Mouse (Mus musculus) liver, adult 2 months (tissue): ENCODE data around the gene Mtap. TPM values are rescaled to one million over a fixed set of nuclear protein-coding genes. Genes with fewer than 3 reads are reported as not detected.

Source experiments
- DNase-seq: peaks from one replicate; pipeline ENCODE4 v3.0.0-alpha.2; 2011; ENCODE audit warnings: low read depth, low spot score; ENCODE audit errors: extremely low read depth
- H3K27ac ChIP-seq: fragments of 200-500 bp; replicated peaks from 2 replicates; pipeline ENCODE4 v1.5.1; 2012; ENCODE audit warnings: low read depth, mild to moderate bottlenecking, control low read depth, inconsistent platforms, low read length; ENCODE audit not compliant: insufficient read depth
- H3K27me3 ChIP-seq: fragments of 200-500 bp; 2 replicates; pipeline ENCODE4 v1.6.1; 2012; ENCODE audit warnings: mild to moderate bottlenecking, moderate library complexity, low read length, inconsistent platforms; ENCODE audit not compliant: control insufficient read depth, insufficient read depth
- H3K36me3 ChIP-seq: fragments of 200-500 bp; 2 replicates; pipeline ENCODE4 v1.6.1; 2012; ENCODE audit warnings: low read length, inconsistent platforms; ENCODE audit not compliant: control insufficient read depth, insufficient read depth
- H3K4me1 ChIP-seq: fragments of 200-500 bp; 2 replicates; pipeline ENCODE4 v1.6.1; 2011; ENCODE audit warnings: low read length; ENCODE audit not compliant: control insufficient read depth, insufficient read depth
- H3K4me3 ChIP-seq: fragments of 200-500 bp; 2 replicates; pipeline ENCODE4 v1.5.1; 2011; ENCODE audit warnings: low read depth, mild to moderate bottlenecking, control low read depth, low read length, moderate library complexity; ENCODE audit not compliant: insufficient read depth
- H3K79me2 ChIP-seq: fragments of 200-500 bp; 2 replicates; pipeline ENCODE4 v1.6.1; 2012; ENCODE audit warnings: inconsistent platforms, mild to moderate bottlenecking, low read length, moderate library complexity; ENCODE audit not compliant: control insufficient read depth, insufficient read depth
- H3K9ac ChIP-seq: fragments of 200-500 bp; 2 replicates; pipeline ENCODE4 v1.6.1; 2012; ENCODE audit warnings: low read depth, mild to moderate bottlenecking, control low read depth, inconsistent platforms, low read length
- CTCF ChIP-seq: fragments of 200-500 bp; IDR thresholded peaks from 2 replicates; pipeline ENCODE4 v1.5.1; 2011; ENCODE audit warnings: low read depth, low read length, control low read depth
- POLR2A ChIP-seq: fragments of 200-500 bp; IDR thresholded peaks from 2 replicates; pipeline ENCODE4 v1.6.1; 2011; ENCODE audit warnings: low read length, control low read depth; ENCODE audit not compliant: insufficient read depth; ENCODE audit errors: extremely low read depth
- WGBS: fragments of 180-500 bp; shearing (Covaris S2); methylation state at CpG from one replicate; pipeline ENCODE4 v1.1.7; 2018; 5-methylcytosine and 5-hydroxymethylcytosine counted together
- polyA plus RNA-seq: library from polyadenylated mRNA; depleted of rRNA; stranded (reverse); fragments of >200 nt; gene quantifications from 2 replicates; pipeline ENCODE4 v1.2.3, GENCODE M21; 2012
- total RNA-seq: library from RNA; depleted of rRNA; stranded (reverse); fragments of >200 nt; gene quantifications from 2 replicates; pipeline ENCODE4 v1.2.3, GENCODE M21; 2014

Mtap gene
- total and polyA plus RNA-seq, 2 experiments = 3.9 to 9.1 TPM

GRCm38 (mm10) chr4:89161389-89161788, 24.5 kb downstream of the Mtap start:
- no peak for DNase-seq
- peaks cover 24% of the 10 kb centered on the region for H3K36me3 ChIP-seq
- 87% methylated on average over 3 of the region's 3 CpGs for WGBS
- H3K79me2 ChIP-seq = no peaks in the 10 kb centered on the region
- no peak overlapping the region for H3K27ac ChIP-seq
- no peaks in the 10 kb centered on the region for H3K27me3 ChIP-seq
- H3K4me1 ChIP-seq = no peaks in the 10 kb centered on the region
- H3K9ac ChIP-seq = no peak overlapping the region
- H3K4me3 ChIP-seq = no peak overlapping the region
- no peak for TF ChIP-seq CTCF

DNA sequence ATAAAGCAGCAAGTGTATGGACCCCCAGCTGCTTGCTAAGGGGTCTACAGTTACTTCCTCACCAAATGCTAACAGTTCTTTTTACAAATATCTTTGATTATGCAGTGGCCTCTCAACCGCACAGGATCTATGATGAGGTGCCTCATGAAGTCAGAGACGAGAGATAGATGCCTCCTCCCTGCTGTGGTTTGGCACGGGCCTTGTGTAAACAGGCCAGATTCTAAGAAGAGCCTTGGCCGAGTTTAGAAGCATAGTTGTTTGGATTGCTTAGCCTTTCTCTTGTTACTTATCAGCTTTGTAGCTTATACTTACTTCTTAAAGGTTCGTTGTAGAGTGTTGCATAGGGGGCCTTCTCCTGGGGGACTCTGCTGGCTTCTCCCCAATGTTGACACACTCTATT, 25.6 kb downstream of the Mtap start:
- H3K36me3 ChIP-seq = peaks cover 22% of the 10 kb centered on the region
- 26% methylated on average over 5 of the region's 5 CpGs for WGBS
- DNase-seq = no peak

GRCm38 (mm10) chr4:89163613-89164012, 26.7 kb downstream of the Mtap start:
- H3K4me1 ChIP-seq = no peaks in the 10 kb centered on the region
- TF ChIP-seq POLR2A (no peak), CTCF (no peak)
- no peaks in the 10 kb centered on the region for H3K79me2 ChIP-seq
- no peak overlapping the region for H3K4me3 ChIP-seq
- H3K27ac ChIP-seq = no peak overlapping the region
- H3K9ac ChIP-seq = no peak overlapping the region
- DNase-seq = no peak
- no peaks in the 10 kb centered on the region for H3K27me3 ChIP-seq
- 94% methylated on average over 8 of the region's 8 CpGs for WGBS
- H3K36me3 ChIP-seq = peaks cover 22% of the 10 kb centered on the region

More for the DNA sequence above, 25.6 kb downstream of the Mtap start:
- Histone ChIP-seq H3K27me3 (no peaks in the 10 kb centered on the region), H3K9ac (no peak overlapping the region), H3K4me3 (no peak overlapping the region), H3K79me2 (no peaks in the 10 kb centered on the region), H3K27ac (no peak overlapping the region), H3K4me1 (no peaks in the 10 kb centered on the region)
- TF ChIP-seq POLR2A (no peak), CTCF (no peak)

DNA sequence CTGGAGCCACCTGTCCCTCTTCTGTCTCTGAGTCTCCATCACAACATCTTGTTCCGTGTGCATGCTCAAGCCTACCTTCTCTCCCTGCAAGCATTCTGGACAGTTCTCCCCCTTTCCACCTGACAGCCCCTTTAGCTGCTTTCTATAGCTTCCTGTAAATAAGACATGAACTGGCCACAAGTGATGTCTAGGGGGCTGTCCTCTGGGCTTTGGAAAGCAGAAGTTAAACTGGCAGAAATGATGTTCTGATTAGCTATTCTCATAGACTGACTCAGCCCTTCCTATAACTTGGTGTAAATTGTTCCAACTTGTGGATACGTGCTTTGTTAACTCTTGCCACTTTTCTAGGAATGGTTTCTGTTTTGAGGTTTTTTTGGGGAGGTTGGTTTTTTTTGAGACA, 27.8 kb downstream of the Mtap start:
- Histone ChIP-seq H3K36me3 (peaks cover 23% of the 10 kb centered on the region), H3K9ac (no peak overlapping the region), H3K79me2 (no peaks in the 10 kb centered on the region), H3K27me3 (no peaks in the 10 kb centered on the region), H3K27ac (no peak overlapping the region), H3K4me1 (no peaks in the 10 kb centered on the region), H3K4me3 (no peak overlapping the region)
- DNase-seq = no peak
- 90% methylated on average over 2 of the region's 2 CpGs for WGBS
- no peak for TF ChIP-seq CTCF
- TF ChIP-seq POLR2A = no peak

DNA sequence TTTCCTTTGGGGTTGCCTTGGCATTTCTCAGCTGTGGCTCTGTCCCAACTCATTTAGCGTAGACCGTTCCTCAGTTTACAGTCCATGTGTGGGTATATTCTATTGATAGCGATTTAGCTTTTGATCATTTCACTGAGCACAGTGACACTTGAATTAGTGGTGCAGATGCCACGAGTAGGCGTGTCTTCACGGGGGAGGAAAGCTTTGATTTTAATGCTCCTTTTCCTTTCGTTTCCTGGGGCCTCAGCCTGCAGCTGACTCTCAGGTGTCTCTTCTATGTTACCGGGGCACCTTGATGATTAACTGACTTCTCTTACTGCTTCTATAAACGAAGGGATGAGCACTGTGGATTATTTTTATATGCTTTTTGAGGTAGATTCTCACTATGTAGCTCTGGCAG, 32.0 kb downstream of the Mtap start:
- Histone ChIP-seq H3K36me3 (peaks cover 35% of the 10 kb centered on the region), H3K4me3 (no peak overlapping the region), H3K79me2 (no peaks in the 10 kb centered on the region), H3K27me3 (no peaks in the 10 kb centered on the region), H3K27ac (no peak overlapping the region), H3K9ac (no peak overlapping the region), H3K4me1 (no peaks in the 10 kb centered on the region)
- DNase-seq = no peak
- WGBS = 95% methylated on average over 9 of the region's 9 CpGs
- TF ChIP-seq POLR2A (no peak), CTCF (no peak)

DNA sequence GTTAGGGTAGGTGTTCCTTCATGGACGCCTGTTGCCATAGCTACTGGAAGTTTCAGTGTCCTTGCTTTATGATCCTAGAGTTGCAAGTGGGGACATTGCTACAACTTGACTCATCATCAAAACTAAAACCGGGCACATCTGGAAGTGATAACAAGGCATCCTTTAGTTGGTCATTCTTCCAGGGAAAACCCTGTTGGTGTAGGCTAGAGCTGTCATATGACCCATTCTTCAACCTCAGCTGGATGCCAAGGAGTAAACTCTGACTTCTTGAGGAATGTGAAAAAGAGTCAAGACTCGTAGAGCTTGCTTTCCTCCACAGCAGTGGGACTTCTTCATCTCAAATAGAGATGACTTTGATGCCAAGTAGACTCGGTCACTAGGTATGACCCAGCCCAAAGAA, 32.8 kb downstream of the Mtap start:
- Histone ChIP-seq H3K4me1 (no peaks in the 10 kb centered on the region), H3K9ac (no peak overlapping the region), H3K27me3 (no peaks in the 10 kb centered on the region), H3K36me3 (peaks cover 39% of the 10 kb centered on the region), H3K4me3 (no peak overlapping the region), H3K79me2 (no peaks in the 10 kb centered on the region), H3K27ac (no peak overlapping the region)
- WGBS = 89% methylated on average over 4 of the region's 4 CpGs
- TF ChIP-seq CTCF (no peak), POLR2A (no peak)
- no peak for DNase-seq
